Mouse (Mus musculus): ENCODE measurements around the gene Vat1.
"Not testable (repeated sequence)": the region's sequence is repeated elsewhere in the genome, so short reads cannot be mapped to it uniquely, and the experiment has no call there.

The Vat1 gene

GRCm38 (mm10) chr11:101465101-101465868 is 745 bp downstream of the Vat1 start:
- peak; percentile 45 for DNase-seq

- no peak for DNase-seq
Observed at GRCm38 (mm10) chr11:101464211-101465100, 1.6 kb downstream of the Vat1 start, which contains the start of gene Rnd2. Gene Rnd2 (plus strand): TSS chr11:101464999.

GRCm38 (mm10) chr11:101462583-101463440 is 3.2 kb downstream of the Vat1 start:
- no peak for DNase-seq

GRCm38 (mm10) chr11:101462141-101462540 is 3.9 kb downstream of the Vat1 start:
- no peak for DNase-seq

- no peak for DNase-seq
Observed at GRCm38 (mm10) chr11:101460321-101460720, 5.7 kb downstream of the Vat1 start.

GRCm38 (mm10) chr11:101459716-101460115 is 6.3 kb downstream of the Vat1 start:
- DNase-seq = no peak

- DNase-seq = no peak
Observed at GRCm38 (mm10) chr11:101458217-101458616, 7.8 kb downstream of the Vat1 start.

GRCm38 (mm10) chr11:101457631-101458030 is 8.4 kb downstream of the Vat1 start:
- no peak for DNase-seq

GRCm38 (mm10) chr11:101455627-101456026 is 10.4 kb downstream of the Vat1 start:
- DNase-seq = no peak

- DNase-seq = no peak
Observed at GRCm38 (mm10) chr11:101454702-101455101, 11.3 kb downstream of the Vat1 start.

GRCm38 (mm10) chr11:101452093-101452774 is 13.8 kb downstream of the Vat1 start:
- DNase-seq = no peak

GRCm38 (mm10) chr11:101451536-101451935 is 14.5 kb downstream of the Vat1 start:
- DNase-seq = no peak

- no peak for DNase-seq
Observed at GRCm38 (mm10) chr11:101450394-101450793, 15.6 kb downstream of the Vat1 start.

GRCm38 (mm10) chr11:101449596-101449995 is 16.4 kb downstream of the Vat1 start:
- DNase-seq = not testable (repeated sequence)

- peak; percentile 48 for DNase-seq
Observed at GRCm38 (mm10) chr11:101448899-101449298, 17.1 kb downstream of the Vat1 start.

GRCm38 (mm10) chr11:101448274-101448746 is 17.7 kb downstream of the Vat1 start, which contains the start of gene Ifi35:
Gene Ifi35 (plus strand): TSS chr11:101448407.
- DNase-seq = peak; percentile 89

GRCm38 (mm10) chr11:101447786-101448185 is 18.2 kb downstream of the Vat1 start:
- DNase-seq = no peak

- DNase-seq = not testable (repeated sequence)
Observed at GRCm38 (mm10) chr11:101446860-101447259, 19.2 kb downstream of the Vat1 start.

- DNase-seq = no peak
Observed at GRCm38 (mm10) chr11:101446319-101446718, 19.7 kb downstream of the Vat1 start.

- no peak for DNase-seq
Observed at GRCm38 (mm10) chr11:101442760-101443159, 23.3 kb downstream of the Vat1 start.

GRCm38 (mm10) chr11:101442127-101442693 is 23.8 kb downstream of the Vat1 start, which contains the start of gene Rpl27:
Gene Rpl27 (plus strand): TSS chr11:101442298.
- peak; percentile 99 for DNase-seq
